Mouse (Mus musculus): ENCODE measurements around the gene Scaf8.
A peak's percentile ranks its signal among the peaks of the same experiment; 100 is the strongest.
"Not testable (repeated sequence)": the region's sequence is repeated elsewhere in the genome, so short reads cannot be mapped to it uniquely, and the experiment has no call there.

Scaf8 gene

DNA sequence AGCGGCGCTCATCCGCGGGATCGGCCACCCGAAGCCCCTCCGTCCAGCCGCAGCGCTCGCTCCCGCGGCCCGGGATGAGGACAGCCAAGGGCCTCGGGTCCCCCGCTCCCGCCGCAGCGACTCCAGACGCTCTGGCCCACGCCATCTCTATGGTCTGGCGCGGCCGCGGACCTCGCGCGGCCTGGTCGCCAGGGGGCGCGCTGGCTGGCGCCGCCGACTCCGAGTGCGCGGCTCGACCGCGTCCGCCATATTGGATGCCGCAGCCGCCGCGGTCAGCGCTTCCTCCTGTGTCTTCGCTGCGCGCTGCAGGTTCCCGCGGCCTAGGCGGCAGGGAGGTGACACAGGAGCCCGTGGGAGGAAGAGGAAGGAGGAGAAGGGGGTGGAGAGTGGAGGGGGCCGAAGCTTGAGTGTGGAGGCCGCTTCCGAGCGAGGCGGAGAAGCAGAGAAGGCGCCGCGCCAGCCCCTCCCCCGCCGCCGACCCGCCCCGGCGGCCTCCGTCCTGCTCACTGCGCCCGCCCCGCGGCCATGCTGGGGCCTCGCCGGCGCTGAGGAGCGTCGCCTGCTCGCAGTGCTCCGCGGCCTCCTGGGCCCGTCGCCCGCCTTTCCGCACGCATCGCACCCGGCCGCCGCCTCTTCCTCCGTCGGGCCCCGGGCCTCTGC, at the start of gene Scaf8:
Gene Scaf8, plus strand, starts transcription at position 253 of the 660 bp plus-strand sequence.
- peak; percentile 91 for DNase-seq

DNA sequence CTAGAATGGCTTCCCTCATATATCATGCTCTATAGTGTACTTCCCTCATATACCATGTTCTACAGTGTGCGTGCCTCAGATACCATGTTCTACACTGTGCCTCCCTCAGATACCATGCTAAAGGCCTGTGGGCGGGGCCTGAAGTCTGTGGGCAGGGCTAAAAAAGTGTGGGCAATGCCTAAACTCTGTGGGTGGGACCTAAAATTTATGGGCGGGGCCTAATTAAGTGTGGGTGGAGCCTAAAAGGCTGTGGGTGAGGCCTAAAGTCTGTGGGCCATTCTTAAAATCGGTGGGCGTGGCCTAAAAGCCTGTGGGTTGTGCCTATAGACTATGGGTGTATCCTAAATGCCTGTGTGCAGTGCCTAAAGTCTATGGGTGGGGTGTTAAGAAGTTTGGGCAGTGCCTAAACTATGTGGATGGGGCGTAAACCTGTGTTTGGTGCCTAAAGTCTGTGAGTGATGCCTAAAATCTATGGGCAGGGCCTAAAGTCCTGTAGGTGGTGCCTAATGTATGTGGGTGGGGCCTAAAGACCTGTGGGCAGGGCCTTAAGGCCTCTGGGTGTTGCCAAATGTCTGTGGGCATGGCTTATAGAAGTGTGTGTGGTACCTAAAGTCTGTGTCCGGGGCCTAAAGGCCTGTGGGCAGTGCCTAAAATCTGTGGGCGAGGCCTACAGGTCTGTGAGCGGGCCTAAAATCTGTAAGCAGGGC, 39.5 kb upstream of the Scaf8 start:
- no peak for DNase-seq

DNA sequence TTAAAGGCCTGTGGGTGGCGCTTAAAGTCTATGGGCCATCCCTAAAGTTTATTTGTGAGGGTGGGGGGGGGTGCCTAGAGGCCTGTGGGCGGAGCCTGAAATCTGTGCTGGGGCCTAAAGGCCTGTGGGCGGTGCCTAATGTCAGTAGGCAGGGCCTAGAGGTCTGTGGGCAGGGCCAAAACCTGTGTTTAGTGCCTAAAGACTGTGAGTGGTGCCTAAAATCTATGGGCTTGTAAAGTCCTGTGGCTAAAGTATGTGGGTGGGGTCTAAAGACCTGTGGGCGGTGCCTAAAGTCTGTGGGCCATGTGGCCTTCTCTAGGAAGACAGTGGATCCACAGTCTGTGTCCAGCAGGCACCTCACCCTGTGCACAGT, 38.9 kb upstream of the Scaf8 start:
- no peak for DNase-seq

DNA sequence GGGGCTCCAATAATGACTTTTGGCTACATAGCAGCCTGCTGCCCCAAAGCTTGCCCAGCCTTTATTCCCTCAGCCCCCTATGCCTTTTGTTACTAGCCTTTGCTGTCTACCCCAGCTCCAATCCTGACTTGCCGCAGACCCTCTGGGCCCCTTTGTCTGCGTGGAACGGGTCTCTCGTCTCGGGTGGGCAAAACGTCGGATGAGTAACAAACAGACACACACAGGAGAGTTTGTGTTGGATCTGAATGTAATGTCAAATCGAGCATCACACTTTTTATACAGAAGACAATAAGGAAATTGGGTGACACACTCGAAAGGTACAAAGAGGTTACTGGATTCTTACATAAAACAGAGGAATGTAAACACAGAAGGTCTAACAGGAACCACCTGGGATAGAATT, 36.8 kb upstream of the Scaf8 start:
- not testable (repeated sequence) for DNase-seq

DNA sequence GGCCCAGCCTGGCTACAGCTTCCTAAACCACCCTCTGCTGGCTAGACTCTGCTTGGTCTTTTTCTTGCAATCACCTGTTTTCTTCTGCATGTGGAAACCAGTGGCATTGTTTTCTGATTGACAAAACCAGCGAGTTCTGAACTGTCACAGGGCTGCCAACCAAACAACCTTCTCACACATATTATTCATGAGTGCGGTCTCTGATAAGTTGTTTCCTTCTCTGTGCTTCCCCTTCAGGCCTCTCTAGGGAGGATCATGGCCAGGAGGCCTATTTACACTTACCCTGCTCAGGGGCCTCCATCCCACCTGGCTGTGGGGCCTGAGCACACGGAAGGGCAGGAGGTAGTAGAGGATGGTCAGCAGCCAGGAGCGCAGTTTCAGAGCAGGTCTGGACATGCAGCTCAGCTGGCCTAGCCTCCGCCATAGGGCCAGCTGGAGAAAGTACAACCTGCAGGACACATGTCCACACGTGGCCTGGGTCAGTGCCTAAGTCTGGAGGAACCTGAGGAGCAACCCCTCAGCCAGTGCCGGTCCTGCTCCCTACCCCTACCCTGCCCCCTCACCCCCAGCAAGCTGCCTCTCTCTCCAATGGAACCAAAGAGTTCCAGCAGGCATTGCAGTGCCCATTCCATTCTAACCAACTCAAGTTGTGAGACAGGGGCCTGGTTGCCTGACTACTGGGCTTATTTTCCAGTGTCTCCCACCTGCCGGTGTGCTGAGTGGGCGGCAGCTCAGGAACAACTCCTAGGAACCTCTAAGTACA, 34.0 kb upstream of the Scaf8 start:
- DNase-seq, result not testable (repeated sequence)

DNA sequence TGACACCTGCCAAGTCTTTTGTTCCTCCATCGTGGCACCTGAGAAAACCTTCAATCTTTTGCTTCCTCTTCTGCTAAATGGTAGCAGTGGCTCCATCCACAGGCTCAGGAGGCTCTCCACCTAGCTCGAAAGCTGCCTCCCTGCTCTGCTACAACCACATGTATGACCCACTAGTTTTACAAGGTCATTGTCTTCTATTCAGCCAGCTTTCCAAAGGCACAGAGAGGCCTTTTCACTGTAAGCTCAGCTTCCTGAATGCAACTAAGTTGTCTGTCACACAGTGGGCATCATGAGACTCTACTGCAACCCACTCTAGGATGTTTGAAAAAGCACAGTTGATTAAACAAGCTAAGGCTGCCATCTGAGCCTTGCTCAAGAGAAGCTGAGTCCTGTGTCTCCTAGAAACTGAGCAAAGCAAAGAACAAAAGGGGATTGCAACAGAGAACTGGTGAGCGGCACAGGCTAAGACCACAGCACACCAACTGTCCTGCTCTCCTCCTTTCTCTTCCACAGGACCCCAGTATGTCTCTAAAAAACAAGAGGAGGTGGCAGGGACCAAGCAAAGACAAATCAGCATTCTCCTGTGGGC, 33.2 kb upstream of the Scaf8 start:
- peak; percentile 92 for DNase-seq

DNA sequence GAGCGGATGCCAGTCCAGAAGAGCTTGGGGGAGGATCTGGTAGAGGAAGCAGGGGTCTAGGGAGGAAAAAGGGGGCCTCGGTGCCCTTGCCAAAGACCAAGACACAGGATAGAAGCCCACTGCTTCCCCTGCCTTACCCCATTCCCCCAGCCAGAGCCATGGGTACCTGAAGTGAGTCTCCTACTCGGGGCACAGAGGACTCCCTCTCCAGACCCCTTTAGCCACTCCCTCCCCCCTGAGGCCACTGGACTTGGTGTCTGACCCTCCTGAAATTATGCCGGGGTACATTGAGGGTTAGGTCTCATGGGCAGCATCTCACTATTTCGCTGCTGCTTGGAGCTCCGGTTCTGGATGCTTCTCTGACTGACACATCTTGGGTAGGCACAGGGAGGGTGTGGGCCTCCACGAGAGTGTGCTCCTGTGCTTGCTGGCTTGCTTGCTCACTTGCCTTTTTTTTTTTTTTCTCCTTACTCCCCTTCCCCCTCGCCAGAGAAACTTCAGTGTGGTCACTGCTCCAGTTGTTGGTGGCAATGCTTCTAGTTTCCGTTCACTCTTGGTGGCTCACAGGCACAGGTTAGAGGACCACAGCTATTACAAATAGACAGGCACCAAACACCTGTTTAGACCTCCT, 32.5 kb upstream of the Scaf8 start:
- DNase-seq, result peak; percentile 43

DNA sequence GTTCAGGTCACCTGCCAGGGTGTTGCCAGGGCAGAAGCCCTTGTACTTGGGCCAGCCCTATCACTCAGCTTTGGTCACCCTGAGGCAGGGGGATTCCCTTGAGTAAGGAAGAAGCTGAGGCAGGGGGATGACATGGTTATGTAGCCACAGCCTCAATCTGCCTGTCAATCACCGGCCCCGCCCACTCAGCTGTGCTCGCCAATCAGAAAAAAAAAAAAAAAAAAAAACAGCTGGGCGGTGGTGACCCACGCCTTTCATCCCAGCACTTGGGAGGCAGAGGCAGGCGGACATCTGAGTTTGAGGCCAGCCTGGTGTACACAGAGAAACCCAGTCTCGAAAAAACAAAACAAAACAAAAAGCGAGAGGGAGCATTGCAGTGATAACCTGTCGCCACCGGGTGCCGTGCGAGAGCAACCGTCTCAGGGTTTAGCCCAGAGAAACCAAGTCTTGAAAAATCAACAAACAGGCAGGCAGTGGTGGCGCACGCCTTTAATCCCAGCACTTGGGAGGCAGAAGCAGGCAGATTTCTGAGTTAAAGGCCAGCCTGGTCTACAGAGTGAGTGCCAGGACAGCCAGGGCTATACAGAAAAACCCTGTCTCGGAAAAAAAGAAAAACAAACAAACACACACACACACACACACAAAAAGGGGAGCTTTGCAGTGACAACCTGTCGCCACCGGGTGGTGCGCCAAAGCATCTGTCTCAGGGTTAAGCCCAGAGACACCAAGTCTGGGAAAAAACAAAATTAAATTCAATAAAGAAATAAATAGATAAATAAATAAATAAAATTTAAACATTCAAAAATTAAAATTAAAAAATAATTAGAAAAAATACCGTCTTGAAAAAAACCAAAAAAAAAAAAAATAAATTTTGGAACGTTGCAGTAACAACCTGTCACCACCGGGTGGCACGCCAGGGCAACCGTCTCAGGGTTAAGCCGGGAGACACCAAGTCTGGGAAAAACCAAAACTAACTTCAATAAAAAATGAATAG, 31.7 kb upstream of the Scaf8 start:
- peak; percentile 61 for DNase-seq

DNA sequence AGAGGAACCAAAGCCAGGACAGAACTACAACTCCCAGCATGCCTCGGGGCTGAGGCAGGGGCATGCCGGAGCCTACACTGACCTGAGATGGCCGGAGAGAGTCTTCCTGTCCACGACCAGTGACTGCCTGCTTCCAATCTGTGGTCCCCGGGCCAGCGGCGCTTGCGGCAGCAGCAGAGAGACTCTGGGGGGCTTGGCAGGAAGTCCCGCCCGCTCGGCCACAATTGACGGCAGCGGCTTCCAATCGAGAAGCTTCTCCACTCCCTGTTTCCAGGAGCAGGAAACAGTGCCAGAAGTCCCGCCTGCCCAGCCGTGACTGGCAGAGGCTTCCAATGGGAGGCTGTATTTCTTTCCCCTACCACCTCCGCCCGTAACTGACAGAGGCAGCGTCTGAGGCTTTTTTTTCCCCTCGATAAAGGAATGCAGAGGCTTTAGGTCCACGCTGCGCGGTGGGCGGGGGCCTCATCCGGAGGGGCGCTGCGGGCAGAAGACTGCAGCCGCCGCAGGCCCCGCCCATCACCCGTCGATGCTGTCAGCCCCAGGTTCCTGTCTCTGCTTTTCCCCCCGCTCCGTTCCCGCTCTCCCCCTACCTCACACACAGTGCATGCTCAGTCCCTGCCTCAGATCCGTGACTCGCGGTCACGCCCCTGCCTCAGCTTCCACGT, 30.8 kb upstream of the Scaf8 start:
- peak; percentile 95 for DNase-seq

DNA sequence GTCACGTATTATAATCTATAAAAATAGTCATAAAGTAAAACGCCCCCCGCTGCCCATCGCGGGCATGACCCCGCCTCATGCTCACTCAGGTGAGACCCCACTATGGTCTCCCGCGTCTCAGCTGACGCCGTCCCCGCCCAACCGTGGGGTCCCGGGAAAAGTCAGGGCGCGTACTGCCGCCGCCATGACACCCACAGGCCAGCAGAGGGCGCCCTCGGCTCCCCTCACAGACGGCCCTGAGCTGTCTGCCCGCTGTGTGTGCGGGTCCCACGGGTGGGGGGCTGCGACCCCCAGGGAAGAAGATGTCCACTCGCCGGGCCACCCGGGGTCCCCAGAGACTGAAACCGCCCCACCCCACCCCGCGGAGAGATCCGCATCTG, 30.2 kb upstream of the Scaf8 start:
- DNase-seq, result peak; percentile 80

DNA sequence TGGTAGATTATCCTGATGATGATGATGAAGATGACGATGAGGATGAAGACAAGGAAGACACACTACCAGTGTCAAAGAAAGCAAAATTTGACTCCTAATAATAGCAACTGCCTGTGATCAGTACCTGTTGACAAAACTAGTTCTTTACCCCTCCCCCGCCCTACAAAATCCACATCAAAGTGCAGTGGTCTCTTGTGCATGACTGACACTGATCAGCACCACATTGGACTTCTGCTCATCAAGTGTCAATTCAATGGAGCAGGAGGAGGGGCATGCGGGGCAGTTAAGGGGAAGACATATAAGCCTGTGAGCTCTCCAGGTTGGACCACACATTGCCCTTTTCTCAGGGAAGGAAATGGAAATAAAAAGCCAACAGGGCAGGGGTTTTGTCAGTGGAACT, 29.6 kb upstream of the Scaf8 start:
- no peak for DNase-seq

DNA sequence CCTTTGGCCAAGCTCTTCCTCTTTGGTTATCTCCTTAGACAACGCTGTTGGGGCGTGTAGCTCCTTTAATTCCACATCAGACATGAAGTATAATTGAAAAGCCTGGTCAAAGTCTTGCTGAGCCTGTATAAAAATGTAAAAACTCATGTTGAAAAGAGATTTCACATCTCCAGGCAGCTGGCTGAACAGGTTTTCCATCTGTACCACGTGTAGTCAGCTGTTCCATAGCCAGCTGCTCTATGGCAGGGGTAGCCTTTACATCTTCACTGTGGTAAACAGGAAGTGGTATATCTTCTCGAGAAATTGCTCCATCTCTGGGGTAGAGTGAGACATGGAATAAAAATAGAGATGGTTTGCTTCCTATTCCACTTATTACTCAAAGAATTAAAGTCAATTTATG, 22.1 kb upstream of the Scaf8 start:
- DNase-seq, result no peak

DNA sequence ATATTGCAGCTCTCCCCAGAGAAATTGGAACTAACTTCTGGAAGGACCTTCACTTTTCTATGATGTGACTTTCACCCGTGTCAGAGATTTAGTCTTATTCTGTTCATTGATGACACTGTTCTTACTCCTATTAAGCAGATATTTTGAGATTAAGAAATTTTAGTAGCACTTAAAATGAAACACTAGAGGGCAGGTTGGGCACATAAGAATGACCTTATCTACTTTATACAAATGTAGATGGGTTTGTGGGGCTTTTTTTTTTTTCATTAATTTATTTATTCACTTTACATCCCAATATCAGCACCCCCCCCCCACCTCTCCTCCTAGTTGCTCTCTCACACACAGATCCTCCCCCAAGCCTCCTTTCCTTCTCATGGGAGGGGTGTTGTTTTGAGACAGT, 15.5 kb upstream of the Scaf8 start:
- not testable (repeated sequence) for DNase-seq

DNA sequence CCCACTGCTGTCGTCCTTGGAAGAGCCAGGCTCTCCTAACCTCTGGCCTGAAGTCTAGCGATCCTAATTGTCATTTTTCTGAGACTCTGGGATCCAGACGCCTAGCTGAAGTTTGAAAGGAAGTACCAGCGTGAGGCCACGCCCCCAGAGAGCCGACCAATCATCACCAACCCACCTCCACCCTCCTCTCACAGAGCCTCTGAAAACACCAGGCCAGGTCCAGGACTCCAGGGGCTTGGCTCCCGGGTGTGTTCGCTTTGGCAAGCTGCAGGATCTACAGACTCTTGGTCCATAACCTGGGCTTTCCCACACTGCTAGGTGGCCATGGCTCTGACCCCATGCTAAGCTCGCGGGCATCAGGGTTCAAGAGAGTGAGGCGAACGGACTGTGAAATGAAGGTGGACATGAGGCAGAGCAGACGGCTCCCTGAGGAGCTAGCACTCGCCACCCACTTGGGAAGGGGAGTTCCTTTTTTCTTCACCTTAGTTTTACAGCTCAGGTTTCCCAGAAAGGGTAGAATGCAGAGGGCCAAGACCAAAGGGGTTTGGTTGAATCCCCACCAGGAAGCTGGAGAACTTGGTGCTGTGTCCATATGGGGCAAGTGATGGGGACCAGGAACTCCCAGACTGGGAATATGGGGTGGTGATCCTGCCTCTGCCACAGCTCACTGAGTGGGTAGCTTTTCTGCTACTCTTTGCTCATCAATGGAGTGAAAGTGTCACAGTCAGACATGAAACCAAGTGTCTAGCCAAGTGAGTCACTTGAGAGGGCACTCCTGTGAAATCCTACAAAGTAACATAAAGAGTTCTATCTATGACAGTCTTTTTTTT, 12.2 kb upstream of the Scaf8 start:
- peak; percentile 91 for DNase-seq

DNA sequence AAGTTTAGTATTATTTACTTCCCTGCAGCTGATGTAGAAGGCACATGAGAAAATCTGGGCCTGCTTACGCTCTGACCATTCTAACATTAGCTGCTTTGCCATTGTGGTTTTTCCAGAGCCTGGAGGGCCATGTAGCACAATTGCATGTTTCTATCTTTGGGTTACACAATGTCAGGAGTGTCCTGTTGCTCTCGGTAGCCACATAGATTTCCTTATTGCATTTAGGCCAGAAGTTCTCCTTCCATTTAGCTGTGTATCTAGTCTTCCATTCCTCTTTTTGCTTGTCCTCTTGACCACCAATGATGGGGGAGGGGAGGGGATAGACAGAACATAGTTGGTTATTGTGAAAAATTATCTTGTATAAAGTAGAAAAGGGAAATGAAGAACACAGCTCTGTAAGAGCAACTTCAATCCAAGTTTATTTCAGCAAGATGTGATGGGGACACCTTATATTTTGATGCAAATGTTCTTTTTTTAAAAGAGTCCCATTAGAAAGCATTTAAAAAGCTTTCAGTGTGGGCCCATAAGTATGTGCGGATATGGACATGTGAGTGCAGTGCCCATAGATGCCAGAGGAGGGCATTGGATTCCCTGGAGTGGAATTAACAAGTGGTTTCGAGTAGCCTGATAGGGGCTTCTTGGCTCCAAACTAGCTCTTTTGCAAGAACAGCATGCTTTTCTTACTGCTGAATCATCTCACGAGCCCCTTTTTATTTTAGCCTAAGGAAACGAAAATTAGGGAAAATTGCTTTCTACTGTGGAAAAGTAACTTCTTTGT, 10.4 kb upstream of the Scaf8 start:
- DNase-seq, result peak; percentile 30

DNA sequence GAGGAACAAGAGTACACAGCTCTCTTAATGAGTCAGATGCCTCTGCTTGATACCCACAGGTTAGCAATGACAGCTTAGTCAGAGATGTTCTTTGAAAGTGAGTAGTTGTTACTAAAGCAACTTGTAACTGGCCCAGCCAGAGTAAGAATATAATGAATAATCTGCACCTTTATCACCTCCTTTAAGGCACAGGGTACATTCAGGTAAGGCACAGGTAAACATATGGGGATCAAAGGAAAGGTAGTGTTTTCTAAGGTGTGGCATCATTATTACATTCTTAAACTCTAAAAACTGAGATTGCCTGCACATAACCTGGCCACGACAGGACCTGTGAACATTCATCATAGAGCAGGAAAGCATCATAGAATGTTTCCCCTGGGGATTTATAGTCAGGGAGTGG, 9.8 kb upstream of the Scaf8 start:
- no peak for DNase-seq

DNA sequence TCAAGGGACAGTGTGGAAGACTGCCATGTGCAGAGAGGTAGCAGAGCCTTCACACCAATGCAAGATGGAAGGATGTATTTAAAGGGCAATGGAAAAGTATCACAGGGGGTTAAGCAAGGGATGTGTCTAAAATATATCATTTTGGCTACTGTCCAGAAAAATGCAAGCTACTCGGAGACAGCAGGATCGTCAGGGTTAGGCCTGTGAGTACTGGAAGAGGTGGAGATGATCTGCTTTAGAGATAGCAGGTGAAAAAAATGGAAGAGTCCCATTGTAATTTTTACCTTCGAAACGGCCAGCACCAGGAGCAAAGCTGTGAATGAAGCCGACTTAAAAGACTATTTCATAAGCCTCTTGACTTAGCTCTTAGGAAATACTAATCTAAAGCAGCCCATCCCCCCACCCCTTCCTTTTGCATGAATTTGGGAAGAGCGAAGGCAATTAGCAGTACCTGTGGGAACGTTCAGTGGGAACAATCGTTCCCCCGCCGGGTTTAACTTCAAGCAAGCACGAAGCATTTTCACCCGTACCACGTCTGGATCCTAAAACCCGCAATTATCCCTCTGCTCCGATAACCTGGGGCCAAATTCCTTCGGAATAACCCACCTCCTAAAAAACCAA, 925 bp upstream of the Scaf8 start:
- no peak for DNase-seq

DNA sequence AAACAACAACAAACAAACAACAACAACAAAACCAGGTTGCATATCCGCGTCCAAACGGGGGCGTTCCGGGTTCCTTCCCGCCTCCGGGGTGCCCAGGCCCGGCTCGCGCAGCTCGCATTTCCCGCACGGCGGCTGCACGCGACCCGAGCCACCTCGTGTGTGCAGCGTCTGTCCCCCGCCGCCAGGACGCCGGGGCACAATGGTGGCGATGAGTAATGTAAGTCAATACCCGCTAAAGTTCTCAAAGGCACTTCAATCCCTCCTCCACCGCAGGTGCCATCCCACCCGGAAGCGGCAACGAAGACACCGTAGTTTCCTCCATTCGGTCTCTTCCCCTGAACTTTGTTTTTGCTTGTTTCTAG, 433 bp upstream of the Scaf8 start:
- no peak for DNase-seq

DNA sequence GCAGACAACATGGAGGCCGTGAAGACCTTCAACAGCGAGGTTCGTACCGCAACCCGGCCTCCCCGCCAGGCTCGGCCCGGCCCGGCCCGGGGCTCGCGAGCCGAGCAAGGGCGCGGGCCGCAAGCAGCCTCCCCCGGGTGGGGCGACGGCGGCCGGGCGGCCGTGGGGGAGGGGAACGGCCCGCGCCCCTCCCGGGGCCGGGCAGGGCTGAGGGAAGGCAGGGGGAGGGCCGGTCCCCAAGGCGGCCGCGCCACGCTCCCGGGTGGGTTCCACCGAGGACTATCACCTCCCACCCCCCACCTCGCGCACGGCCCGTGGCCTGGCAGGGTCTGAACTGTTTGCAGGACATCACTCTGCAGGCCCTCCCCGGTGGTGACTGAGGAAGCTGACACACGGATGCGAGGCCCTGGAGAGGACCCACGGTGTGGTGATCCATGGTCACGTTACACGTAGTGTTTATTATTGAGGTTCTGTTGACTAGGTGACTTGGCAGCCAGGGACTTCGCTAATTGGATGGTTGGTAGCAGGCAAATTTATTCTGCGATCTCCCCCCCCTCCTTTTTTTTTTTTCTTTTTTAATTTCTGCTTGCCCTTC, 705 bp downstream of the Scaf8 start:
- DNase-seq, result peak; percentile 61

Measured in lung, postnatal 36 days (tissue).